Mouse (Mus musculus) hindbrain, embryonic 10.5 days (tissue): Measurements from ENCODE around the gene Meox1. TPM values are rescaled to one million over a fixed set of nuclear protein-coding genes. Genes with fewer than 3 reads are reported as not detected.

ENCODE experiments used
- DNase-seq: peaks from one replicate; pipeline ENCODE4 v3.0.0-alpha.2; 2017; ENCODE audit warnings: low spot score
- H3K27ac ChIP-seq: fragments of 300-500 bp; sonication (generic); 2 replicates; pipeline ENCODE4 v1.5.1; 2016; ENCODE audit warnings: mild to moderate bottlenecking, moderate library complexity
- H3K27me3 ChIP-seq: fragments of 300-500 bp; sonication (generic); 2 replicates; pipeline ENCODE4 v1.6.1; 2016; ENCODE audit warnings: mild to moderate bottlenecking; ENCODE audit not compliant: poor library complexity, insufficient read depth, severe bottlenecking
- H3K36me3 ChIP-seq: fragments of 300-500 bp; sonication (generic); 2 replicates; pipeline ENCODE4 v1.6.1; 2016; ENCODE audit warnings: mild to moderate bottlenecking, moderate library complexity
- H3K4me1 ChIP-seq: fragments of 300-500 bp; sonication (generic); replicated peaks from 2 replicates; pipeline ENCODE4 v1.6.1; 2016; ENCODE audit warnings: mild to moderate bottlenecking
- H3K4me3 ChIP-seq: fragments of 300-500 bp; sonication (generic); 2 replicates; pipeline ENCODE4 v1.5.1; 2016; ENCODE audit warnings: mild to moderate bottlenecking, moderate library complexity
- H3K9me3 ChIP-seq: fragments of 300-500 bp; sonication (generic); 2 replicates; pipeline ENCODE4 v1.6.1; 2016; ENCODE audit warnings: mild to moderate bottlenecking, moderate library complexity
- WGBS: fragments of 180-500 bp; shearing (Covaris S2); methylation state at CpG from one replicate; pipeline ENCODE4 v1.1.7; 2016; 5-methylcytosine and 5-hydroxymethylcytosine counted together
- polyA plus RNA-seq: library from polyadenylated mRNA; unstranded; fragments of >200 nt; fragmentation: Nextera tagmentation; extraction: Ambion mirVana; gene quantifications from 2 replicates; pipeline ENCODE4 v1.2.1, GENCODE M21; 2016

Meox1 gene
- 0.81 and 1.6 TPM in 2 replicates for polyA plus RNA-seq

DNA sequence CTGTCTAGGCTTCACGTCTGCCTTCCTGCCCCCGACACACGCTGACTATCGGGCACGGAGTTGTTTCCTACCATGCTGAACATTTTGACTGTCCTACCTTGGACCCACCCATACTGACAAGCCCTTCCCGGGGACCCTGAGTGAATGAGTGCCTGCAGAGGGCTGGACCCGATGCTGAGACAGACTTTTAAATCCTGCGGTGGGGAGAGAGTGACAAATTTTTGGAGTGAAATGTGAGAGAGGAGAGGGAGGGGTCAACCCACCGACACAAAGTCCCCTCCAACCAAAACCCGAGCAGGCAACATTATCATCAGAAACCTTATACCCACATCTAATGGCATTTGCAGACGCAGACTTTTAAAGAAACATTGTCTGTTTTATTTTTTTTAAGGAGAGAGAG lies at the start of gene Meox1:
TSS of gene Meox1 (minus strand) at position 171 of the 400 bp plus-strand sequence.
- Histone ChIP-seq H3K27me3 (peaks cover 55% of the 10 kb centered on the region), H3K27ac (no peak within 1 kb of the TSS), H3K4me1 (peaks cover 65% of the 10 kb centered on the region), H3K36me3 (no peaks in the 10 kb centered on the region), H3K4me3 (no peak within 1 kb of the TSS), H3K9me3 (no peaks in the 10 kb centered on the region)
- DNase-seq: no peak
- 37% methylated on average over 11 of the region's 11 CpGs for WGBS

DNA sequence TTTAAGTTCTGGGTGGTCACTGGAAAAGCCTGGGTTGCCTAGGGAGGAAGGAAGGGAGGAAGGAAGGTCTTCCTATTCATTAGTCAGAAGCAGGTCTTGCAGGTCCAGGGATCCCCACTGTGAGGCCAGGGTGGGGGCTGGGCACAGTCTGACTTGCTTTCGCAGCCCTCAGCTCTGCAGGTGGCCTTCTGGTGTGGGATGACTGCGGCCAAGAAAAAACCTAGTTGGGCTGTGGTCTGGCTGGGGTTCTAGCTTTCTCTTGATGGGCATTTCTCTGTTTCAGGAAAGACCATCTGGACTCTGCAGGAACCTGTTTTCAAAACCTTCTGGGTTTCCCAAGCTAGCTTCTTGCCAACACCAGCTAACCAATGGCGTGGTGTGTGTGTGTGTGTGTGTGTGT lies 48.9 kb upstream of the Meox1 start:
- WGBS: 45% methylated on average over 3 of the region's 3 CpGs

DNA sequence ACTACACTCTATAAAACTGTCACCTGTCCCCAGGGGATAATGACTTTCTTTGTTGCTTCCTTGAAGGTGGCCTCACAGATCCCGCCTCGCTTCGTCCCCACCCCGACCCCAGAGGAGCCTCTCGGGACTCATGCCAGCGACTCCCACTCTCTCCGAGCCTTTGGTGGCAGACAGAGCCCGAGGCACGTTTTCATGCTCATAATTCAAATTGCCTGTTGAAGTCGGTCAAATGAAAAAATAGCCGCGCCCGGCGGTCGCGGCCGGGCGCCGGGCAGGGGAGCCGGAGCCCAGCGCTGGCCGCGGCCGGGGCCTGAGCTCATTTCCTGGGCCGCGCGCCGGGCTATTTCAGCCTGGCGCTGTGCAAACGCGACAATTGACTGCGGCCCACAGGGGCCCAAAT lies 42.9 kb upstream of the Meox1 start:
- under 1% methylated on average over 32 of the region's 32 CpGs for WGBS
- Histone ChIP-seq H3K4me1 (peaks cover 29% of the 10 kb centered on the region), H3K9me3 (no peaks in the 10 kb centered on the region), H3K4me3 (peak overlapping the region; percentile 51), H3K27me3 (peaks cover 56% of the 10 kb centered on the region), H3K36me3 (no peaks in the 10 kb centered on the region), H3K27ac (peak overlapping the region; percentile 81)
- peak; percentile 55 for DNase-seq

More for the DNA sequence above, 48.9 kb upstream of the Meox1 start:
- H3K27me3 ChIP-seq: peaks cover 22% of the 10 kb centered on the region
- no peak for DNase-seq
- no peaks in the 10 kb centered on the region for H3K36me3 ChIP-seq
- no peak overlapping the region for H3K4me3 ChIP-seq
- peaks cover 14% of the 10 kb centered on the region for H3K4me1 ChIP-seq
- no peak overlapping the region for H3K27ac ChIP-seq
- peaks cover 2% of the 10 kb centered on the region; the same call in 1 of the 2 replicates for H3K9me3 ChIP-seq

DNA sequence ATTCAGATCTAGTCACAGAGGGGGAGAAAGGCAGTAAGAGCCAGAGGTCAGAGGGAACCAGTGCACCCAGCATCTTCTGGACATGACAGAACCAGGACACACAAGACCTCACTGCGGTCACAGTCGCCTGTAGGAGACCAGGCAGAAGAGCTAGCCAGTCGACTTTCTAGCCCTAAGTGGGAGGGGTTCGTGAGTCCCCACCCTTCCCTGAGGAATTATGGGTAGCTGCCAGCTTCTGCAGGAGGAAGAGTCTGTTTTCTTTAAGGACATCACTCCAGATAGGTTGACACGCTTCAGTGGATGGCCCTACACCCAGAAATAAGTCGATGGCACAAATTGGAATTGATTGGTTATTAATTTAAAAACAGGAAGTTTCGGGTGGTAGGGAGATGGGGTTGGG lies 42.2 kb upstream of the Meox1 start:
- H3K27ac ChIP-seq: no peak overlapping the region
- H3K27me3 ChIP-seq: peaks cover 54% of the 10 kb centered on the region
- H3K9me3 ChIP-seq: no peaks in the 10 kb centered on the region
- H3K36me3 ChIP-seq: no peaks in the 10 kb centered on the region
- no peak for DNase-seq
- H3K4me3 ChIP-seq: peak overlapping the region; percentile 51
- H3K4me1 ChIP-seq: peaks cover 34% of the 10 kb centered on the region
- WGBS: 25% methylated on average over 7 of the region's 7 CpGs

DNA sequence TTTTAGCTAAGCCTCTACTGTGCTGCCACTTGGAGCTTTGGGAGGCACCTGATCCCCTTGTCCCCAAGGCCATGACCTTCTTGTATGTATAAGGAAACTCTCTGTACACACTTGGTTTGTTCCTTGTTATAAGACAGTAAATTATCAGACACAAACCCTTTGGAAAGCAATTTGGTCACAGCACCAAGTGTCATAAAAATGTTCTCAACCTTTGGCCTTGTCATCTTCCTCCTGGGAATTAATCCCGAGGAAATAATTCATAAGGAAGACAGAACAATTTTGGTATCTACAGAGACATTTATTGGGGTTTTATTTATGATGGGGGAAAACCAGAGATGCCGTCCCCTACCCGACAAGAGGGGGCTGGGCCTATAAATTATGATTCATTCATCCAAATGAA lies 41.6 kb upstream of the Meox1 start:
- DNase-seq: no peak
- Histone ChIP-seq H3K27ac (no peak overlapping the region), H3K4me3 (no peak overlapping the region), H3K4me1 (peaks cover 34% of the 10 kb centered on the region), H3K36me3 (no peaks in the 10 kb centered on the region), H3K27me3 (peaks cover 54% of the 10 kb centered on the region), H3K9me3 (no peaks in the 10 kb centered on the region)
- 89% methylated on average over 3 of the region's 3 CpGs for WGBS

DNA sequence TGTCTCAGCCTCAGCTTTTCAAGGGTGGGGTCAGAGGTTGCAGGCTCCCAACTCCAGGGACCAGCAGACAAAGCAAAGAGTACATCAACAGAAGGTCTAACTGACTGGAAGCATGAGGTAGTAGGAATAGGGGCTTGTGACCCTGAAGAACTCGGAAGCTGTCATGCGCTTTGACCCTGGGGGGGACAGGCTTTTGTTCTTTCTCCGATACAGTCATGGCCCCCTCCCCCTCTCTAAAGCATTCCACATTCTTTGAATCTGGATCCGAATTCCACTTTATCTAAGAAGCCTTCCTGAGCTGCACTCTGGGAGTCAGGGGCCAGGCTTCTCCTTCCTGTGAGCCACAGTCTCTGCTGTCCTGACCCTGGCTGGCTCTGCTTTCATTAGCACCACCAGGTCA lies 37.8 kb upstream of the Meox1 start:
- DNase-seq: no peak
- no peak overlapping the region for H3K4me3 ChIP-seq
- H3K27ac ChIP-seq: no peak overlapping the region
- H3K27me3 ChIP-seq: peaks cover 29% of the 10 kb centered on the region
- no peaks in the 10 kb centered on the region for H3K9me3 ChIP-seq
- H3K4me1 ChIP-seq: peaks cover 40% of the 10 kb centered on the region
- WGBS: 44% methylated on average over 4 of the region's 4 CpGs
- no peaks in the 10 kb centered on the region for H3K36me3 ChIP-seq

DNA sequence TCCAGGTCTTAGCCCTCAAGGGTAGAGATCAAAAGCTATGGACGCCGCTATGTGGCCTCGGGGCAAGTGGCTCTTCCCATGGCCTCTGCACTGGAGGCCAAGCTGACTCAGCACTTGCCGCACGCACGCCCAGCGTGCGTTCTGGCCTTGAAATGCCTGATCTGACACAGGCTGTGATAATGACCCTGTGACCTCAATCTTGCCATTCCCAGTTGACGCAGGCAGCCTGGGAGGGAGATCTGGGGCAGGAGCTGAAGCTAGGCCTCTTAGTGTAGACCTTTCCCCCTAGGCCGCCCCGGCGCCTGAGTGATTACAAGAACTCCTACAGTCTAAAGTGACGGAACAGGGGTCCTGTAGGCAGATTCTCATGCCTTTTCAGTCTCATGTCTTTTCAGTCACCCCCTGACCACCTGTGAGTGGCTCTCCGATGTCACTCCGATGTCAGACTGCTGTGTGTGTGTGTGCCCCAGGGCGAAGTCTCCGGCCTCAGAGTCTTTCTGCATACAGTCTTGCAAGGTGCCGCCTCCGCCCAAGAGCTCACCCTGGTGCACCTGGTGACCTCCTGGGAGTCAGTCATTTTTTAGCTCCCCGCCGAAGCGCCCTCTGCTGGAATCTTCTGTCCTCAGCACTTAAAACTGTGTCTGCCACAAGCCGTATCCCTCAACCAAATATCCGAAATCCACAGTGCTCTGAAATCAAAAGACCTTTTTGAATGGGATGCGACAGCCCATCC lies 34.0 kb upstream of the Meox1 start:
- H3K4me1 ChIP-seq: peaks cover 43% of the 10 kb centered on the region
- H3K4me3 ChIP-seq: no peak overlapping the region
- H3K36me3 ChIP-seq: no peaks in the 10 kb centered on the region
- peaks cover 16% of the 10 kb centered on the region for H3K27me3 ChIP-seq
- WGBS: 25% methylated on average over 25 of the region's 25 CpGs
- peak; percentile 71 for DNase-seq
- no peaks in the 10 kb centered on the region for H3K9me3 ChIP-seq
- H3K27ac ChIP-seq: no peak overlapping the region; the same call in 1 of the 2 replicates

DNA sequence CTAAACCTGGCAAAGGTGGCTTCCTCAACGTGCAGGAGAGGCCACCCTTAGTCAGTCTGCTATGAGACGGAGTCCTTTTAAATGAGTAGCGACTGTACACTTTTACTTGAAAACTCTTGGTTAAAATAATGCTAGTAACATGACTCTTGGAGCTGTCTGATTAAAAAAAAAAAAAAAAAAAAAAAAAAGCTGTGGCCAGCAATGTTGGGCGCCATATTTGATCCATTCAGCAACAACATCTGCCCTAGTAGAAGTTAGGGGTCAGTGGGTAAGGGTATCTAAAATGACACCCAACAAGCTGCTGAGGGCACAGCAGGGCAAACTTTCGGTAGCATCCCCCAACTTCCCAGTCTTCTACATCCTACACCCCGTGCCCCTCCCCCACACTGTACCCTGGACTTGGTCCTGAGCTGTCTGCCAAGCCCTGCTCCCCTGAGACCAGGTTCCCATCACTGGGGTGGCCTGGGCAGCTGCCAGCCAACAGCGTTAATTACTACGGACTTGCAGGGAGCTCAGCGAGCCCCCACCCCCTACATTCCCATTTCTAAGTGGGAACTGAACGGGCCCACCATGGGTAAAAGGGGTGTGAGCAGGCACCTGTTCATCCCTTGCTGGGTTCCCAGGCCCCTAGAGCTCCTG lies 32.9 kb upstream of the Meox1 start:
- H3K4me1 ChIP-seq: peaks cover 34% of the 10 kb centered on the region
- H3K27me3 ChIP-seq: peaks cover 16% of the 10 kb centered on the region
- H3K9me3 ChIP-seq: no peaks in the 10 kb centered on the region
- H3K36me3 ChIP-seq: no peaks in the 10 kb centered on the region
- no peak overlapping the region for H3K4me3 ChIP-seq
- WGBS: 76% methylated on average over 10 of the region's 10 CpGs
- DNase-seq: no peak
- no peak overlapping the region for H3K27ac ChIP-seq

DNA sequence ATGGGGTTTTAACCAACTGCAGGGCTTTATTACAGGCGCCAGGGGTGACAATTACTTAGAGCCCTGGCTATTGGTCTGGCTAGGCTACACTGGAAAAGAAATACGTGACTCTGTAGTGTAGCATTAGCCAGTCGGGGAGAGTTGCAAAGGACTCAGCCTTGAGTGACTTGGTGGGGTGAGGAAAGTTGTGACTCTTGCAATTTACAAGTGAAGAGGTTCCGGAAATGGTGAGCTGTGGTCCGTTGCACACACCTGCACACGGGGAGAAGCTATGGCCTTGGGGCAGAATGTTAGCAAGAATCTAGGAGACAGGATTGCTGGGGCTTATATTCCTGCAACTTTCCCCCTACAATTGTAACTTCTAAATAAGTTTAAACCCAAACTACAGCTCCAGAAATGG lies 31.5 kb upstream of the Meox1 start:
- no peak for DNase-seq
- Histone ChIP-seq H3K27me3 (peaks cover 12% of the 10 kb centered on the region), H3K4me1 (peaks cover 39% of the 10 kb centered on the region), H3K9me3 (no peaks in the 10 kb centered on the region), H3K4me3 (no peak overlapping the region), H3K36me3 (no peaks in the 10 kb centered on the region), H3K27ac (no peak overlapping the region)
- WGBS: 81% methylated on average over 6 of the region's 6 CpGs

DNA sequence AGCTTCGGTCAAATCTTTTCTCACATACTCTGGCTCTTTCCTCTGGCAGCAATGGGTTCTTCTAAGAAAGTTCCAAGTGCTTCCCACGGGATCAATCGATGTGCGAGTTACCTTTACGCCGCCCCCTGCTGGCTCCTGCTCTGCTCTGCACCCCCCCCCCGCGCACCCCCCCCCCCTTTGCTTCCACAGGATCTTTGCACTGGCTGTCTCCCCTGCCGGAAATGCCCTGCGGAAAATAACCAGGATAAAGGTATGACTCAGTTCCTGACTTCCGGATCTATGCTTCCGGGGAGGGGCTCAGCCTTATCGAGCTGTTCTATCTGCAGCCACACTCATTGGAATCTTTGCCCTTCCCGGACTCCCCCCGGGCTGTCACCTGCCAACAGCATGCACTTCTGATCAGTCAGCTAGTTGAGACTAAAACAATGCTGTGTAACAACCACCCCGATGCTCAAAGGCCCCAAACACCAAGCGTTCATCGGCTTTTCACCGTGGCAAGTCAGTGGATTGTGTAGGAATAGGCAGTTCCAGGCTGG lies 30.3 kb upstream of the Meox1 start:
- 73% methylated on average over 19 of the region's 19 CpGs for WGBS
- peaks cover 12% of the 10 kb centered on the region for H3K27me3 ChIP-seq
- H3K36me3 ChIP-seq: no peaks in the 10 kb centered on the region
- no peak overlapping the region for H3K4me3 ChIP-seq
- no peak overlapping the region for H3K27ac ChIP-seq
- peaks cover 44% of the 10 kb centered on the region for H3K4me1 ChIP-seq
- DNase-seq: no peak
- no peaks in the 10 kb centered on the region for H3K9me3 ChIP-seq

DNA sequence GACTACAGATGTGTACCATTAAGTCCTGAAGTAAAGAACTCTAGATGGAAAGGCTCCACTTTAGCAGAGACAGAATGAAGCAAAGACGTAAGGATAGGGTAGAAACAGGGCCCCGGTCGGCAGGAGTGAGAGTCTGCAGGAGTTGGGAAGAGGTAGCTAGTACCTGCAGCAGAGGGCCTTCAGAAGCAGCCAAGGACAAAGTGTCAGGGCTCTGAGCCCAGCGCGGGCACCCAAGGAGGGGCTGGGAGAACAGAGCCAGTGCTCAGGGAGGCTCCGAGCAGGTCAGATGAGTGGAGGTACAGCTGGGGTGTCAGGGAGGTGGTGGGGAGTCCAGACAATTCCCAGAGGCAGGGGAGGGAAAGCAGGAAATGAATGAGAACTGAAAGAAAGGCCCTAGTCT lies 29.8 kb upstream of the Meox1 start:
- Histone ChIP-seq H3K27me3 (peaks cover 12% of the 10 kb centered on the region), H3K9me3 (no peaks in the 10 kb centered on the region), H3K4me3 (no peak overlapping the region), H3K36me3 (no peaks in the 10 kb centered on the region), H3K27ac (no peak overlapping the region), H3K4me1 (peaks cover 44% of the 10 kb centered on the region)
- DNase-seq: no peak
- 83% methylated on average over 6 of the region's 6 CpGs for WGBS

DNA sequence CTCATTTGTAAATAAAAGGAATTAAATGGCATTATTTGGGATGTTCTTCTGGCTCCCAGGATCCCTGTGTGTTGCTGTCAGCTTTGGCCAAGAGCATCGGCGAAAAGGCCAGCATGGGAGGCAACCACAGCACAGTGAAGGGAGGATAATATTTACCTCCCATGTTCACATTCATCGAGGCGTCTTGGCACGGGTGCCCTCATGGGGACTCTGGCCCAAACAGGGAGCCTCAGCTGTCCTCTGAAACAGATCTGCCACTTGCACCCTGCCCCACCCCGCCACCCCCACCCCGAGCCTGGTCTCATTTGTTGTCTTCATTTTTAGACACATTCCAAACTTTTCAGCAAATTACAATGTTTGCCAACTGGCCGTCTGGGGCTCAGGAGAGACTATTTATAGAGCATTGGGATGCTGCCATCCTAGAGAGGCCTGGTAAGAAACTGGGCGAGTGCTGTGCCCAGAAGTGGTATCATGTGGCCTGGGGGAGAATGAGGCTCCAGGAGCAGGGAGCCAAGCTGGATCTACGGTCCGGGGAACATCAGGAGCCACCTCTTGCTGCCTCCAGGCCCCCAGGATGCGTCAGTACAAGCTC lies 27.3 kb upstream of the Meox1 start:
- Histone ChIP-seq H3K4me1 (peaks cover 23% of the 10 kb centered on the region), H3K4me3 (no peak overlapping the region), H3K9me3 (no peaks in the 10 kb centered on the region), H3K27ac (no peak overlapping the region), H3K27me3 (peaks cover 35% of the 10 kb centered on the region), H3K36me3 (no peaks in the 10 kb centered on the region)
- 87% methylated on average over 12 of the region's 12 CpGs for WGBS
- DNase-seq: no peak

DNA sequence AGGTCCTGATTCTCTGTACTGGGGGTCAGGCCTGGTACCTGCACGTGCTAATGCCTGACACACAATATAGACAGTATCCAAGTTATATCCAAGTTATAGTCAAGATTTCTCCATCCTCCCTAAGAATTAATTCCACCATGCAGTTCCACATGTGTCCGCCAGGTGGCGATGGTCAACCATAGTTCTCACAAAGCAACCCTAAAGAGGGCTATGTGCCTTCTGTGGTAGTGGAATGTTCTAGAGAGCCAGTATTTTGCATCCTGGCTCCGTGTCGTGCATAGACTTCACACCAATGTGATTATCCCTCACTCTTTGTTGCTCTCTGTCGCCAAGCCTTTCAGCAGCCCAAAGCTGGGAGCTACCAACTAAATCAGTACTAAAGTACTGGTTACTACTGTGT lies 25.5 kb upstream of the Meox1 start:
- Histone ChIP-seq H3K27ac (no peak overlapping the region), H3K27me3 (peaks cover 26% of the 10 kb centered on the region), H3K4me3 (no peak overlapping the region), H3K4me1 (peaks cover 14% of the 10 kb centered on the region), H3K9me3 (no peaks in the 10 kb centered on the region), H3K36me3 (no peaks in the 10 kb centered on the region)
- peak; percentile 80 for DNase-seq
- whole genome bisulfite sequencing: 2% methylated on average over 6 of the region's 6 CpGs
